Comparison of ENCODE assay signal across 14 mouse cellular contexts in the genomic region with DNA sequence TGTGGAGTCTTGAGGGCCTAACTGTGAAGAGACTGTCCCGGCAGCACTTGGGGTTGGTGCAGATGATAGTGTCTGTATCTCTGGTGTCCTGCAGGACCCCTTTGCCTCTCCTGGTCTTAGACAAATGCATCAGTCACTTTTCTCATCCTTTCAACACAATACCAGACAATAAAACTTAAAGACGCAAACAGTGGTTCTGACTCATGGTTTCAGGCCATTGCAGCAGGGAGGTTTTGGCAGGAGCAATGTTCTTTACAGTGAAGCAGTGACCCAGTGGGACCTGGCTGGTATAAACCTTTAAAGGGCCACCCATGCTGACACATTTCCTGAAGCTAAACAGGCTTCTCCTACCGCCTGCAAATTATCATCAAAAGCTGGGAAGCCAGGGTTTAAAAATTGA. TPM values are rescaled to one million over a fixed set of nuclear protein-coding genes. Genes with fewer than 3 reads are reported as not detected.
A peak's percentile ranks its signal among the peaks of the same experiment; 100 is the strongest.
DNase-seq lines count a peak whose midpoint lies in the region; ATAC-seq and TF ChIP-seq lines count a peak whose summit lies in the region.
"Had no signal": no experiment of that assay in that cellular context is flagged by ENCODE, and none has a peak within 500 bp of the region (broad histone marks: within the 10 kb centered on the region; RNA-seq: fewer than 3 reads in every experiment).

No protein-coding gene starts in this region.

- H3K27ac ChIP-seq in heart, embryonic 12.5 days (ENCODE audit: poor library complexity, severe bottlenecking): no peak overlapping the region
- peak overlapping the region; percentile 47; the same call in 1 of the 2 replicates for H3K27ac ChIP-seq in kidney, postnatal 0 days
- peak overlapping the region; percentile 47 for H3K27ac ChIP-seq in liver, embryonic 13.5 days
- H3K27ac ChIP-seq: hindbrain, postnatal 0 days; limb, embryonic 15.5 days had no signal

- H3K36me3 ChIP-seq in heart, embryonic 12.5 days: no peaks in the 10 kb centered on the region
- H3K36me3 ChIP-seq in kidney, postnatal 0 days (ENCODE audit: insufficient read depth, low read length): no peaks in the 10 kb centered on the region
- H3K36me3 ChIP-seq in liver, embryonic 13.5 days: no peaks in the 10 kb centered on the region
- H3K36me3 ChIP-seq: limb, embryonic 15.5 days had no signal

- no peak for TF ChIP-seq CTCF in kidney, postnatal 0 days (IDR thresholded peaks at IDR 0.05; ENCODE audit: low read depth)

- no peak for ATAC-seq in heart, embryonic 12.5 days (ENCODE audit: insufficient number of reproducible peaks, low FRiP score)
- ATAC-seq in kidney, postnatal 0 days (replicated peaks; ENCODE audit: low FRiP score, low read depth): no peak
- no peak for ATAC-seq in liver, embryonic 13.5 days (ENCODE audit: low read depth)
- ATAC-seq: hindbrain, postnatal 0 days had no signal

- H3K9ac ChIP-seq in heart, embryonic 12.5 days: no peak overlapping the region
- no peak overlapping the region for H3K9ac ChIP-seq in kidney, postnatal 0 days (ENCODE audit: low read depth, low read length)
- no peak overlapping the region for H3K9ac ChIP-seq in liver, embryonic 13.5 days
- H3K9ac ChIP-seq: limb, embryonic 15.5 days had no signal

- DNase-seq in heart, adult 11 months: peak; percentile 72
- DNase-seq in kidney, postnatal 0 days (ENCODE audit: low spot score): no peak
- no peak for DNase-seq in kidney, postnatal 25 days
- peak; percentile 40 for DNase-seq in 416B (ENCODE audit: low read depth)
- DNase-seq in liver, embryonic 13.5 days: no peak
- no peak for DNase-seq in left cerebral cortex, adult 18-20 months (ENCODE audit: low spot score in 2 of 2)
- no peak for DNase-seq in cerebellum, adult 9-10 months
- DNase-seq: cerebellum, postnatal 10 days had no signal

- H3K27me3 ChIP-seq in heart, embryonic 12.5 days (replicated peaks): no peaks in the 10 kb centered on the region
- no peaks in the 10 kb centered on the region for H3K27me3 ChIP-seq in kidney, postnatal 0 days (ENCODE audit: insufficient read depth, low read length)
- no peaks in the 10 kb centered on the region for H3K27me3 ChIP-seq in liver, embryonic 13.5 days
- H3K27me3 ChIP-seq: limb, embryonic 15.5 days had no signal

- H3K4me1 ChIP-seq in heart, embryonic 12.5 days (replicated peaks): peaks cover 43% of the 10 kb centered on the region
- H3K4me1 ChIP-seq in kidney, postnatal 0 days (replicated peaks; ENCODE audit: insufficient read depth, low read length): peaks cover 14% of the 10 kb centered on the region; the same call in 1 of the 2 replicates
- peaks cover 51% of the 10 kb centered on the region for H3K4me1 ChIP-seq in liver, embryonic 13.5 days (replicated peaks)

- no peaks in the 10 kb centered on the region for H3K9me3 ChIP-seq in heart, embryonic 12.5 days (replicated peaks)
- H3K9me3 ChIP-seq in kidney, postnatal 0 days (replicated peaks; ENCODE audit: low read length): no peaks in the 10 kb centered on the region
- H3K9me3 ChIP-seq in liver, embryonic 13.5 days (replicated peaks): no peaks in the 10 kb centered on the region
- H3K9me3 ChIP-seq: limb, embryonic 15.5 days had no signal

- no peak overlapping the region for H3K4me3 ChIP-seq in heart, embryonic 12.5 days
- no peak overlapping the region for H3K4me3 ChIP-seq in kidney, postnatal 0 days (replicated peaks; ENCODE audit: low read depth, low read length)
- no peak overlapping the region for H3K4me3 ChIP-seq in liver, embryonic 13.5 days (replicated peaks)
- H3K4me3 ChIP-seq: limb, embryonic 15.5 days had no signal

- no peak overlapping the region for H3K4me2 ChIP-seq in heart, embryonic 12.5 days
- H3K4me2 ChIP-seq in kidney, postnatal 0 days (ENCODE audit: low read length): no peak overlapping the region
- H3K4me2 ChIP-seq in liver, embryonic 13.5 days: no peak overlapping the region
- H3K4me2 ChIP-seq: limb, embryonic 15.5 days had no signal

- 49% methylated on average over 3 of the region's 3 CpGs for WGBS in heart, embryonic 12.5 days
- 49% methylated on average over 3 of the region's 3 CpGs for WGBS in kidney, postnatal 0 days
- 41% methylated on average over 3 of the region's 3 CpGs for WGBS in liver, embryonic 13.5 days (ENCODE audit: insufficient replicate concordance)

RNA-seq across cellular contexts. Expression of a gene that starts 20.4 kb away (rescaled TPM):
- polyA plus RNA-seq in heart, embryonic 12.5 days (2016; fragmentation: Nextera tagmentation; extraction: Ambion mirVana): 0.42 TPM in 1 of 2 replicates, not detected in the other
- 0.18 TPM in 1 of 2 replicates, not detected in the other for polyA plus RNA-seq in kidney, postnatal 0 days (2015; fragmentation: Nextera tagmentation; extraction: Ambion mirVana)
- polyA plus RNA-seq in liver, embryonic 13.5 days (2015; fragmentation: Nextera tagmentation; extraction: Ambion mirVana): 0.18 TPM in 1 of 2 replicates, not detected in the other
- total RNA-seq in left cerebral cortex, adult 18-20 months (2021): not detected
- total RNA-seq: ES-E14; hindbrain, postnatal 0 days; neutrophil, adult 5-6 weeks had no signal
- polyA plus RNA-seq: embryonic facial prominence, embryonic 11.5 days; hindbrain, postnatal 0 days had no signal

RNA-seq across cellular contexts. Expression of a gene that starts 20.5 kb away (rescaled TPM):
- polyA plus RNA-seq in heart, embryonic 12.5 days (2016; fragmentation: Nextera tagmentation; extraction: Ambion mirVana): 0.10 TPM in 1 of 2 replicates, not detected in the other
- 0.10 and 0.12 TPM in 2 replicates for polyA plus RNA-seq in kidney, postnatal 0 days (2015; fragmentation: Nextera tagmentation; extraction: Ambion mirVana)
- 0.44 and 0.51 TPM in 2 replicates for polyA plus RNA-seq in liver, embryonic 13.5 days (2015; fragmentation: Nextera tagmentation; extraction: Ambion mirVana)
- total RNA-seq in left cerebral cortex, adult 18-20 months (2021): 1 to 10 TPM in 1 of 2 experiments, under 1 TPM in 1; 0.98 to 1.1 TPM
- total RNA-seq: ES-E14 had no signal
- polyA plus RNA-seq: embryonic facial prominence, embryonic 11.5 days had no signal

RNA-seq across cellular contexts. Expression of a gene that starts 41.3 kb away (rescaled TPM):
- 2.1 and 2.9 TPM in 2 replicates for polyA plus RNA-seq in heart, embryonic 12.5 days (2016; fragmentation: Nextera tagmentation; extraction: Ambion mirVana)
- 0.24 and 0.31 TPM in 2 replicates for polyA plus RNA-seq in kidney, postnatal 0 days (2015; fragmentation: Nextera tagmentation; extraction: Ambion mirVana)
- 2.1 and 3.8 TPM in 2 replicates for polyA plus RNA-seq in liver, embryonic 13.5 days (2015; fragmentation: Nextera tagmentation; extraction: Ambion mirVana)
- total RNA-seq in left cerebral cortex, adult 18-20 months (2021): 1 to 10 TPM; 1.6 to 1.8 TPM

Comparison
In these comparisons a context has a peak if more than half of its experiments do, and no peak if none do; other contexts are left out.
1. DNase-seq: peak in heart, adult 11 months (single experiment) and 416B (single experiment); none in kidney, postnatal 0 days (single experiment), kidney, postnatal 25 days (0 of 2), liver, embryonic 13.5 days (single experiment), left cerebral cortex, adult 18-20 months (0 of 2) and cerebellum, adult 9-10 months (single experiment).